Mouse (Mus musculus) cerebellum, adult 2 months (tissue): ENCODE measurements around the gene Gramd1a.

Experiments used
- CTCF ChIP-seq: fragments of 200-500 bp; IDR thresholded peaks from 2 replicates; pipeline ENCODE4 v1.5.1; 2011; ENCODE audit warnings: low read depth, mild to moderate bottlenecking, control low read depth, low read length, moderate library complexity, borderline replicate concordance; ENCODE audit not compliant: insufficient read depth
- POLR2A ChIP-seq: fragments of 200-500 bp; IDR thresholded peaks from 2 replicates; pipeline ENCODE4 v1.6.1; 2011; ENCODE audit warnings: low read length, control low read depth, borderline replicate concordance; ENCODE audit not compliant: insufficient read depth

DNA sequence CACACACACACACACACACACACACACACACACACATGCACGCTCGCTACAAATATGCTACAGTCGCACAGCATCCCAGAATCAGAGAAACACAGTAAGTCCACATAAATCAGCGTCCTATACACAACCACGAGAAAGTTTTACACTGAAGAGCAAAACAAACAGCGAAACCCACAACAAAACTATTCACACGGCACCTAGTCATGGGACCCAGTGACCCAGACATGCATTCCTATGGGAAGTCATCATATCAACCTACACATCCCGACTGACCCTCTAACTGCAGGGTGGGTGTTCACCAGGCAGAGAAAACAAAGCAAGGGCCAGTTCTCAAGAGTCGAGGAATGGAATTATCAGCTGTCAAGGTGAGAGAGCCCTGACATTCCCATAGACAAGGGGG, 6.4 kb downstream of the Gramd1a start:
- no peak for TF ChIP-seq POLR2A
- TF ChIP-seq CTCF: no peak
